Mouse (Mus musculus) megakaryocyte, embryonic 14.5 days (primary cell): ENCODE data around the gene Sulf2.

Experiments used
- FLI1 ChIP-seq: IDR thresholded peaks from 2 replicates; pipeline ENCODE4 v1.6.1; 2012; ENCODE audit warnings: low read length, inconsistent platforms, mixed read lengths
- GATA1 ChIP-seq: IDR thresholded peaks from 3 replicates; pipeline ENCODE4 v1.6.1; 2012; ENCODE audit warnings: mixed read lengths, low read length, inconsistent platforms, borderline replicate concordance

GRCm38 (mm10) chr2:166189191-166189590 is 33.7 kb upstream of the Sulf2 start:
- TF ChIP-seq GATA1: no peak
- no peak for TF ChIP-seq FLI1
